Mouse (Mus musculus): Measurements from ENCODE around the gene Rgs9. TPM values are rescaled to one million over a fixed set of nuclear protein-coding genes. Genes with fewer than 3 reads are reported as not detected.
"Not testable (repeated sequence)": the region's sequence is repeated elsewhere in the genome, so short reads cannot be mapped to it uniquely, and the experiment has no call there.

The Rgs9 gene
- 0.61 and 1.2 TPM in 2 replicates for polyA plus RNA-seq (2012; rRNA removed)

GRCm38 (mm10) chr11:109297710-109298375 lies at the start of gene Rgs9:
Rgs9 (minus strand) TSS chr11:109298129.
- Histone ChIP-seq H3K36me3 (ENCODE audit: control insufficient read depth, insufficient read depth, low read length) (no peaks in the 10 kb centered on the region), H3K4me3 (ENCODE audit: control insufficient read depth, insufficient read depth, low read length) (no peak within 1 kb of the TSS), H3K4me1 (replicated peaks; ENCODE audit: control insufficient read depth, insufficient read depth, low read length) (peaks cover 3% of the 10 kb centered on the region), H3K27ac (ENCODE audit: control insufficient read depth, insufficient read depth, low read length) (no peak within 1 kb of the TSS), H3K27me3 (ENCODE audit: control insufficient read depth, insufficient read depth, low read length) (no peaks in the 10 kb centered on the region; the same call in 1 of the 2 replicates)
- DNase-seq = peak; percentile 94
- 15% methylated on average over 37 of the region's 37 CpGs for WGBS
- TF ChIP-seq POLR2A (IDR thresholded peaks at IDR 0.05; ENCODE audit: control insufficient read depth, extremely low read depth, insufficient read depth, low read length, poor library complexity) = 0 out of 2 replicates have a peak, but pooled peaks have one; percentile 32
- TF ChIP-seq CTCF (IDR thresholded peaks at IDR 0.05; ENCODE audit: borderline replicate concordance, control insufficient read depth, extremely low read depth, insufficient read depth, low read length, poor library complexity) = peak; percentile 99

- Histone ChIP-seq H3K36me3 (ENCODE audit: control insufficient read depth, insufficient read depth, low read length) (no peaks in the 10 kb centered on the region), H3K27ac (ENCODE audit: control insufficient read depth, insufficient read depth, low read length) (0 out of 2 replicates have a peak overlapping the region, but pooled peaks have one; percentile 26), H3K27me3 (ENCODE audit: control insufficient read depth, insufficient read depth, low read length) (no peaks in the 10 kb centered on the region), H3K4me1 (replicated peaks; ENCODE audit: control insufficient read depth, insufficient read depth, low read length) (peaks cover 19% of the 10 kb centered on the region), H3K4me3 (ENCODE audit: control insufficient read depth, insufficient read depth, low read length) (no peak overlapping the region)
- TF ChIP-seq POLR2A (IDR thresholded peaks at IDR 0.05; ENCODE audit: control insufficient read depth, extremely low read depth, insufficient read depth, low read length, poor library complexity) (no peak), CTCF (IDR thresholded peaks at IDR 0.05; ENCODE audit: borderline replicate concordance, control insufficient read depth, extremely low read depth, insufficient read depth, low read length, poor library complexity) (no peak)
- WGBS = 12% methylated on average over 10 of the region's 10 CpGs
- DNase-seq = peak; percentile 45
These were observed 49.5 kb upstream of the Rgs9 start for GRCm38 (mm10) chr11:109347242-109347959.

- no peak overlapping the region for H3K4me3 ChIP-seq (ENCODE audit: control insufficient read depth, insufficient read depth, low read length)
- H3K36me3 ChIP-seq (ENCODE audit: control insufficient read depth, insufficient read depth, low read length) = no peaks in the 10 kb centered on the region
- no peak for DNase-seq
- H3K27me3 ChIP-seq (ENCODE audit: control insufficient read depth, insufficient read depth, low read length) = no peaks in the 10 kb centered on the region
- no peak for TF ChIP-seq POLR2A (IDR thresholded peaks at IDR 0.05; ENCODE audit: control insufficient read depth, extremely low read depth, insufficient read depth, low read length, poor library complexity)
- TF ChIP-seq CTCF (IDR thresholded peaks at IDR 0.05; ENCODE audit: borderline replicate concordance, control insufficient read depth, extremely low read depth, insufficient read depth, low read length, poor library complexity) = no peak
- WGBS = 57% methylated on average over 10 of the region's 10 CpGs
- no peak overlapping the region for H3K27ac ChIP-seq (ENCODE audit: control insufficient read depth, insufficient read depth, low read length)
- peaks cover 19% of the 10 kb centered on the region for H3K4me1 ChIP-seq (replicated peaks; ENCODE audit: control insufficient read depth, insufficient read depth, low read length)
These were observed 46.2 kb upstream of the Rgs9 start for GRCm38 (mm10) chr11:109343991-109344599.

GRCm38 (mm10) chr11:109343558-109343957 lies 45.6 kb upstream of the Rgs9 start:
- Histone ChIP-seq H3K27me3 (ENCODE audit: control insufficient read depth, insufficient read depth, low read length) (no peaks in the 10 kb centered on the region), H3K4me3 (ENCODE audit: control insufficient read depth, insufficient read depth, low read length) (no peak overlapping the region), H3K27ac (ENCODE audit: control insufficient read depth, insufficient read depth, low read length) (no peak overlapping the region), H3K4me1 (replicated peaks; ENCODE audit: control insufficient read depth, insufficient read depth, low read length) (peaks cover 18% of the 10 kb centered on the region), H3K36me3 (ENCODE audit: control insufficient read depth, insufficient read depth, low read length) (no peaks in the 10 kb centered on the region)
- WGBS = 91% methylated on average over 7 of the region's 7 CpGs
- no peak for TF ChIP-seq POLR2A (IDR thresholded peaks at IDR 0.05; ENCODE audit: control insufficient read depth, extremely low read depth, insufficient read depth, low read length, poor library complexity)
- TF ChIP-seq CTCF (IDR thresholded peaks at IDR 0.05; ENCODE audit: borderline replicate concordance, control insufficient read depth, extremely low read depth, insufficient read depth, low read length, poor library complexity) = no peak
- no peak for DNase-seq

GRCm38 (mm10) chr11:109342666-109343065 lies 44.7 kb upstream of the Rgs9 start:
- H3K27me3 ChIP-seq (ENCODE audit: control insufficient read depth, insufficient read depth, low read length); H3K27ac ChIP-seq (ENCODE audit: control insufficient read depth, insufficient read depth, low read length); H3K36me3 ChIP-seq (ENCODE audit: control insufficient read depth, insufficient read depth, low read length); H3K4me3 ChIP-seq (ENCODE audit: control insufficient read depth, insufficient read depth, low read length); DNase-seq: not testable (repeated sequence)
- H3K4me1 ChIP-seq (replicated peaks; ENCODE audit: control insufficient read depth, insufficient read depth, low read length) = peaks cover 11% of the 10 kb centered on the region
- WGBS = 81% methylated on average over 4 of the region's 4 CpGs

DNA sequence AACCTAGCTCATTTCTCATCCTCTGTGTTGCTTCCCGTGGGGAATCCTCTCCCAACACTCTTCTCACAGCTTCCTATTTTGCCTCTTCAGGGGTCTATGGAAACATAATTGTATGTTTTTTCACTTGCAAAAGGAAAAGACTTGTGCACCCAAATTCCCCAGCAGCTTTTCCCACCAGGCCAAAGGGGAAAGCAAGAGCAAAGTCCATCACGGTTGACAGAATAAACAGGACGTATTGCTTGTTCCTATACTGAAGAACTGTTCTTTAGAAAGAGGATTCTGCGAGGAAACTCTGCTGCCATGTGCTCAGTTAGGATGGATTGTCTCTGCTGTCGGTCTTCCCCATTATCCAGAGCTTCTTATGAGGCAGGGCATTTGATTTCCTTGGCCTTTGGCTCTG lies 42.6 kb upstream of the Rgs9 start:
- no peak for DNase-seq
- 92% methylated on average over 5 of the region's 5 CpGs for WGBS
- H3K36me3 ChIP-seq (ENCODE audit: control insufficient read depth, insufficient read depth, low read length) = no peaks in the 10 kb centered on the region
- TF ChIP-seq CTCF (IDR thresholded peaks at IDR 0.05; ENCODE audit: borderline replicate concordance, control insufficient read depth, extremely low read depth, insufficient read depth, low read length, poor library complexity) (no peak), POLR2A (IDR thresholded peaks at IDR 0.05; ENCODE audit: control insufficient read depth, extremely low read depth, insufficient read depth, low read length, poor library complexity) (no peak)
- no peak overlapping the region for H3K4me3 ChIP-seq (ENCODE audit: control insufficient read depth, insufficient read depth, low read length)
- H3K4me1 ChIP-seq (replicated peaks; ENCODE audit: control insufficient read depth, insufficient read depth, low read length) = no peaks in the 10 kb centered on the region
- no peaks in the 10 kb centered on the region for H3K27me3 ChIP-seq (ENCODE audit: control insufficient read depth, insufficient read depth, low read length)
- H3K27ac ChIP-seq (ENCODE audit: control insufficient read depth, insufficient read depth, low read length) = no peak overlapping the region

Data from thymus, adult 2 months (tissue).